Mouse (Mus musculus): ENCODE results near the gene Taar3.

DNA sequence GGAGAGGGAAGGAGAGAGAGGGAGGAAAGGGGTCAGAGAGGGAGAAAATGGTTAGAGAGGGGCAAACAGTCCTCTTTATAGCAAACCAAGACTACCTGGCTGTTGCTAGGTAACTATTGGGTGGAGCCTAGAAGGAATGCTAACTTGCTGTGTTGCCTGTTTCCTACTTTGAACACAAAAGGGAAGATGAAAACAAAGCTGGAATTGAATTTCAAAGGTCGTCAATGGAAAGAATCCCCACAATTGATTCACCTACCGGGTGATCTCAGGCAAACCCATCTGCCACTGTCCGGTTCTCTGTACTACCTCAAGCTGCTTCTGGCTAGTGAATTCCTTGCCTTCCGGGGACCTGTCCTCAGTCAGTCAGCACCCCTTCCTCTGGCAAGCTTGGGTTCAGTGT lies 28.6 kb downstream of the Taar3 start:
- TF ChIP-seq POLR2A (IDR thresholded peaks at IDR 0.05; ENCODE audit: borderline replicate concordance, extremely low read depth, low read depth, low read length) (no peak), CTCF (IDR thresholded peaks at IDR 0.05; ENCODE audit: insufficient read depth, low read length) (no peak)

Data from lung, adult 2 months (tissue).